Mouse (Mus musculus) limb, embryonic 12.5 days (tissue): Measurements from ENCODE around the gene Gtf2i. TPM values are rescaled to one million over a fixed set of nuclear protein-coding genes. Genes with fewer than 3 reads are reported as not detected.

ENCODE experiments used
- ATAC-seq: fragments of 200-750 bp; cut with Nextera tagmentation; 2 replicates; pipeline ENCODE4 v1.8.0; 2017; ENCODE audit warnings: low read depth, moderate TSS enrichment; ENCODE audit not compliant: insufficient number of reproducible peaks, insufficient read depth, low FRiP score, low TSS enrichment
- H3K27ac ChIP-seq: fragments of 300-500 bp; sonication (generic); 2 replicates; pipeline ENCODE4 v1.5.1; 2016; ENCODE audit warnings: mild to moderate bottlenecking, moderate library complexity
- H3K27me3 ChIP-seq: fragments of 300-500 bp; sonication (generic); 2 replicates; pipeline ENCODE4 v1.6.1; 2016; ENCODE audit warnings: mild to moderate bottlenecking, moderate library complexity
- H3K36me3 ChIP-seq: fragments of 300-500 bp; sonication (generic); 2 replicates; pipeline ENCODE4 v1.6.1; 2016; ENCODE audit warnings: mild to moderate bottlenecking, moderate library complexity
- H3K4me1 ChIP-seq: fragments of 300-500 bp; sonication (generic); replicated peaks from 2 replicates; pipeline ENCODE4 v1.6.1; 2016
- H3K4me2 ChIP-seq: fragments of 300-500 bp; sonication (generic); 2 replicates; pipeline ENCODE4 v1.6.1; 2016; ENCODE audit warnings: mild to moderate bottlenecking, moderate library complexity
- H3K4me3 ChIP-seq: fragments of 300-500 bp; sonication (generic); replicated peaks from 2 replicates; pipeline ENCODE4 v1.5.1; 2016; ENCODE audit warnings: mild to moderate bottlenecking
- H3K9ac ChIP-seq: fragments of 300-500 bp; sonication (generic); replicated peaks from 2 replicates; pipeline ENCODE4 v1.6.1; 2016; ENCODE audit warnings: mild to moderate bottlenecking, moderate library complexity
- H3K9me3 ChIP-seq: fragments of 300-500 bp; sonication (generic); 2 replicates; pipeline ENCODE4 v1.6.1; 2016; ENCODE audit warnings: mild to moderate bottlenecking, moderate library complexity
- WGBS: fragments of 180-500 bp; shearing (Covaris S2); methylation state at CpG from one replicate; pipeline ENCODE4 v1.1.7; 2016; 5-methylcytosine and 5-hydroxymethylcytosine counted together
- polyA plus RNA-seq: library from polyadenylated mRNA; unstranded; fragments of >200 nt; fragmentation: Nextera tagmentation; extraction: Ambion mirVana; gene quantifications from 2 replicates; pipeline ENCODE4 v1.2.1, GENCODE M21; 2016

The Gtf2i gene
- polyA plus RNA-seq, 1 experiment from 2014 or later: 235 TPM

- no peak overlapping the region for H3K4me3 ChIP-seq
- H3K4me2 ChIP-seq: no peak overlapping the region
- no peak for ATAC-seq
- 0 out of 2 replicates have a peak, but pooled peaks cover 4% of the 10 kb centered on the region for H3K9me3 ChIP-seq
- 100% methylated on average over 1 of the region's 1 CpGs for WGBS
- no peak overlapping the region for H3K9ac ChIP-seq
- H3K27ac ChIP-seq: no peak overlapping the region
- H3K27me3 ChIP-seq: no peaks in the 10 kb centered on the region
- peaks cover 70% of the 10 kb centered on the region for H3K36me3 ChIP-seq
- peaks cover 19% of the 10 kb centered on the region for H3K4me1 ChIP-seq
Measured at GRCm38 (mm10) chr5:134309345-134309744, 5.2 kb downstream of the Gtf2i start.

- Histone ChIP-seq H3K9ac (no peak overlapping the region), H3K4me2 (no peak overlapping the region), H3K4me3 (no peak overlapping the region), H3K27ac (no peak overlapping the region), H3K4me1 (no peaks in the 10 kb centered on the region), H3K36me3 (peaks cover 94% of the 10 kb centered on the region), H3K27me3 (no peaks in the 10 kb centered on the region), H3K9me3 (peaks cover 16% of the 10 kb centered on the region; the same call in 1 of the 2 replicates)
- WGBS: 67% methylated on average over 6 of the region's 6 CpGs
- no peak for ATAC-seq
Measured at GRCm38 (mm10) chr5:134304639-134305038, 9.9 kb downstream of the Gtf2i start.

- Histone ChIP-seq H3K4me2 (no peak overlapping the region), H3K9ac (no peak overlapping the region), H3K36me3 (peaks cover 95% of the 10 kb centered on the region), H3K4me1 (no peaks in the 10 kb centered on the region), H3K27ac (no peak overlapping the region), H3K4me3 (no peak overlapping the region), H3K27me3 (no peaks in the 10 kb centered on the region), H3K9me3 (peaks cover 8% of the 10 kb centered on the region; the same call in 1 of the 2 replicates)
- no peak for ATAC-seq
- 96% methylated on average over 16 of the region's 16 CpGs for WGBS
Measured at GRCm38 (mm10) chr5:134295277-134296050, 19.1 kb downstream of the Gtf2i start.

- no peak for ATAC-seq
- H3K27me3 ChIP-seq: no peaks in the 10 kb centered on the region
- H3K36me3 ChIP-seq: peaks cover 95% of the 10 kb centered on the region
Measured at GRCm38 (mm10) chr5:134294606-134295005, 20.0 kb downstream of the Gtf2i start.

GRCm38 (mm10) chr5:134291096-134291495 lies 23.5 kb downstream of the Gtf2i start:
- ATAC-seq: no peak
- H3K4me2 ChIP-seq: no peak overlapping the region
- no peaks in the 10 kb centered on the region for H3K27me3 ChIP-seq
- no peak overlapping the region for H3K27ac ChIP-seq
- no peaks in the 10 kb centered on the region for H3K9me3 ChIP-seq
- no peaks in the 10 kb centered on the region for H3K4me1 ChIP-seq
- WGBS: 94% methylated on average over 6 of the region's 6 CpGs
- no peak overlapping the region for H3K9ac ChIP-seq
- no peak overlapping the region for H3K4me3 ChIP-seq
- peaks cover 100% of the 10 kb centered on the region for H3K36me3 ChIP-seq

More at GRCm38 (mm10) chr5:134294606-134295005, 20.0 kb downstream of the Gtf2i start:
- Histone ChIP-seq H3K9me3 (peaks cover 8% of the 10 kb centered on the region; the same call in 1 of the 2 replicates), H3K27ac (no peak overlapping the region), H3K4me1 (no peaks in the 10 kb centered on the region), H3K9ac (no peak overlapping the region), H3K4me2 (no peak overlapping the region), H3K4me3 (no peak overlapping the region)
- 94% methylated on average over 7 of the region's 7 CpGs for WGBS

GRCm38 (mm10) chr5:134289935-134290560 lies 24.5 kb downstream of the Gtf2i start:
- Histone ChIP-seq H3K36me3 (peaks cover 100% of the 10 kb centered on the region), H3K27me3 (no peaks in the 10 kb centered on the region), H3K9me3 (no peaks in the 10 kb centered on the region), H3K27ac (no peak overlapping the region), H3K4me1 (no peaks in the 10 kb centered on the region), H3K4me3 (no peak overlapping the region), H3K4me2 (no peak overlapping the region), H3K9ac (no peak overlapping the region)
- 89% methylated on average over 12 of the region's 12 CpGs for WGBS
- ATAC-seq: no peak

- Histone ChIP-seq H3K27ac (no peak overlapping the region), H3K36me3 (peaks cover 100% of the 10 kb centered on the region), H3K9me3 (no peaks in the 10 kb centered on the region), H3K4me3 (no peak overlapping the region), H3K27me3 (no peaks in the 10 kb centered on the region), H3K9ac (no peak overlapping the region), H3K4me1 (no peaks in the 10 kb centered on the region), H3K4me2 (no peak overlapping the region)
- no peak for ATAC-seq
- WGBS: 91% methylated on average over 3 of the region's 3 CpGs
Measured at GRCm38 (mm10) chr5:134288071-134288470, 26.5 kb downstream of the Gtf2i start.

GRCm38 (mm10) chr5:134284921-134285320 lies 29.6 kb downstream of the Gtf2i start:
- Histone ChIP-seq H3K9ac (no peak overlapping the region), H3K4me2 (no peak overlapping the region), H3K4me3 (no peak overlapping the region), H3K4me1 (no peaks in the 10 kb centered on the region), H3K27ac (no peak overlapping the region), H3K9me3 (no peaks in the 10 kb centered on the region), H3K36me3 (peaks cover 98% of the 10 kb centered on the region), H3K27me3 (no peaks in the 10 kb centered on the region)
- 97% methylated on average over 12 of the region's 12 CpGs for WGBS
- ATAC-seq: no peak

- no peak overlapping the region for H3K4me2 ChIP-seq
- no peak overlapping the region for H3K9ac ChIP-seq
- H3K36me3 ChIP-seq: peaks cover 98% of the 10 kb centered on the region
- H3K27ac ChIP-seq: no peak overlapping the region
- no peak overlapping the region for H3K4me3 ChIP-seq
- no peaks in the 10 kb centered on the region for H3K4me1 ChIP-seq
- H3K9me3 ChIP-seq: no peaks in the 10 kb centered on the region
- no peak for ATAC-seq
- 91% methylated on average over 9 of the region's 9 CpGs for WGBS
- no peaks in the 10 kb centered on the region for H3K27me3 ChIP-seq
Measured at GRCm38 (mm10) chr5:134282603-134283002, 32.0 kb downstream of the Gtf2i start.

GRCm38 (mm10) chr5:134282076-134282475 lies 32.5 kb downstream of the Gtf2i start:
- no peaks in the 10 kb centered on the region for H3K9me3 ChIP-seq
- no peak overlapping the region for H3K9ac ChIP-seq
- no peak overlapping the region for H3K27ac ChIP-seq
- no peak overlapping the region for H3K4me3 ChIP-seq
- H3K27me3 ChIP-seq: no peaks in the 10 kb centered on the region
- no peaks in the 10 kb centered on the region for H3K4me1 ChIP-seq
- H3K36me3 ChIP-seq: peaks cover 98% of the 10 kb centered on the region
- H3K4me2 ChIP-seq: no peak overlapping the region
- WGBS: 82% methylated on average over 3 of the region's 3 CpGs
- no peak for ATAC-seq

- H3K36me3 ChIP-seq: peaks cover 96% of the 10 kb centered on the region
- H3K4me2 ChIP-seq: no peak overlapping the region
- no peak for ATAC-seq
- no peak overlapping the region for H3K27ac ChIP-seq
- no peaks in the 10 kb centered on the region for H3K4me1 ChIP-seq
- no peak overlapping the region for H3K9ac ChIP-seq
- 80% methylated on average over 7 of the region's 7 CpGs for WGBS
- H3K27me3 ChIP-seq: no peaks in the 10 kb centered on the region
- no peaks in the 10 kb centered on the region for H3K9me3 ChIP-seq
- H3K4me3 ChIP-seq: no peak overlapping the region
Measured at GRCm38 (mm10) chr5:134279371-134279770, 35.2 kb downstream of the Gtf2i start.
